Mouse (Mus musculus): Measurements from ENCODE around the gene Hoxb4.

DNA sequence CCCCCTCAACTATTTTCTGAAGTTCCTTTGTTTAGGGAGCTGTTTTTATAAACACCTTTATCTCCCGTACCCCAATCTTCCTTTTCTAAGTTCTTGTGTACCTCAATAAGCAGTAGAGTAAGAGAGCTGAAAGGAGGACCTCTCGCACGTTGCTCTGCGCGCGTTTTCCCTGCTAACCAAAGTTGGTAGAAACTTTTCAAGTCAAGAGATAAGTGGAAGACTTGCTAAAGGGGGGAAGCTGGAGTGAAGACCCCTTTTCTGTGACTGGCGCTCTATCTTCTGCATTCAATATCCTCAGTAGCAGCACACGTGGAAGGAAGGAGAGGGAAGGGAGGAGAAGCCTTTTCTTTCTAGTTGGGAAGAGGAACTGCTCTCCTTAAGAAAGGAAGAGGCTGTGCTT, 6.9 kb downstream of the Hoxb4 start:
- TF ChIP-seq CTCF (IDR thresholded peaks at IDR 0.05; ENCODE audit: borderline replicate concordance, extremely low read depth, insufficient read depth, insufficient read length): no peak
- TF ChIP-seq POLR2A (IDR thresholded peaks at IDR 0.05; ENCODE audit: borderline replicate concordance, extremely low read depth, insufficient read depth, insufficient read length, poor library complexity, severe bottlenecking): no peak

All from brain, embryonic 14.5 days (tissue).